In the genomic region with DNA sequence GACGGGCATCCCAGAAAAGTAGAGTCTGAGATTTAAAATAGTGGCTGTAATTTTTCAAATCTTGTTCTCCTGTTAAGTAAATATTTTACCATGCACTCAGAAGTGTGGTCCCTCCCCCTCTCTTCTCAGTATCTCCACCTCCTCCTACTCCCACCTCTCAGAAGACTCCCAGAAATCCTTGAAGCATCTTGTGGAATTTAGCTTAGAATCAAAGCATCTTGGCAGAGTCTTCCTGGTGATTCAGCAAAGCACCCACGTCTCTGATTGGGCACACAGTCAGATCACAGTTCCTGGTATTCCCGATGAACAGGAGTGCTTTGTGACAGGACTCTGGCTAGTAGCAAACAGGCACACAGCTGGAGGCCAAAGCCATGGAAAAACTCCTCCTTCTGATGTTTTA, we compare ENCODE assay signal across 24 mouse cellular contexts.
DNase-seq lines count a peak whose midpoint lies in the region; ATAC-seq lines count a peak whose summit lies in the region.
"Had no signal": no experiment of that assay in that cellular context is flagged by ENCODE, and none has a peak within 500 bp of the region (broad histone marks: within the 10 kb centered on the region; RNA-seq: fewer than 3 reads in every experiment).

No protein-coding gene starts in this region.

- 0 out of 2 replicates have a peak, but pooled peaks cover 2% of the 10 kb centered on the region for H3K4me1 ChIP-seq in lung, embryonic 16.5 days (replicated peaks; ENCODE audit: control insufficient read depth, insufficient read depth, low read length)
- H3K4me1 ChIP-seq: heart, embryonic 15.5 days had no signal

- no peak overlapping the region for H3K9ac ChIP-seq in lung, embryonic 16.5 days (ENCODE audit: low read length)
- H3K9ac ChIP-seq: embryonic facial prominence, embryonic 13.5 days; forebrain, embryonic 13.5 days; forebrain, postnatal 0 days; heart, embryonic 15.5 days; hindbrain, embryonic 13.5 days had no signal

- H3K27me3 ChIP-seq in lung, embryonic 16.5 days (ENCODE audit: control insufficient read depth, insufficient read depth, low read depth, low read length), result no peaks in the 10 kb centered on the region
- H3K27me3 ChIP-seq: embryonic facial prominence, embryonic 13.5 days; forebrain, embryonic 13.5 days; heart, embryonic 15.5 days; hindbrain, embryonic 13.5 days had no signal

- no peak for DNase-seq in frontal cortex, postnatal 10 days (ENCODE audit: low spot score in 2 of 2)
- peak; percentile 59 for DNase-seq in layer of hippocampus, adult 9-11 months
- DNase-seq in layer of hippocampus, postnatal 36 days, result no peak
- DNase-seq in lung, postnatal 36 days, result no peak
- DNase-seq in right cerebral cortex, postnatal 36 days (ENCODE audit: low spot score in 2 of 2), result peak; percentile 64 to 72
- no peak for DNase-seq in cerebellum, adult 9-10 months
- DNase-seq: adrenal gland, postnatal 10 days; B cell, adult 2 months; cerebellum, adult 11-12 months; cerebellum, adult 9-11 months; cerebellum, postnatal 36 days; forebrain, postnatal 0 days; gastrocnemius, postnatal 14 days; heart, adult 2 months; heart, postnatal 14 days had no signal

- ATAC-seq in frontal cortex, adult (ENCODE audit: low TSS enrichment), result peak; percentile 81
- ATAC-seq in lung, embryonic 16.5 days (ENCODE audit: low read depth), result 0 out of 2 replicates have a peak, but pooled peaks have one; percentile 26
- ATAC-seq: CD4-positive, CD25-positive, alpha-beta regulatory T cell, adult 4 months; forebrain, embryonic 13.5 days; forebrain, postnatal 0 days had no signal

- WGBS in lung, embryonic 16.5 days, result 41% methylated on average over 3 of the region's 3 CpGs

- no peaks in the 10 kb centered on the region for H3K36me3 ChIP-seq in lung, embryonic 16.5 days (ENCODE audit: control insufficient read depth, insufficient read depth, low read length)
- H3K36me3 ChIP-seq: embryonic facial prominence, embryonic 13.5 days; G1E; heart, embryonic 15.5 days; hindbrain, embryonic 13.5 days had no signal

- H3K9me3 ChIP-seq in lung, embryonic 16.5 days (ENCODE audit: control insufficient read depth, low read length), result no peaks in the 10 kb centered on the region
- H3K9me3 ChIP-seq: embryonic facial prominence, embryonic 13.5 days; forebrain, embryonic 13.5 days; G1E; heart, embryonic 15.5 days; hindbrain, embryonic 13.5 days had no signal

- no peak overlapping the region for H3K4me3 ChIP-seq in lung, embryonic 16.5 days (ENCODE audit: low read length)
- H3K4me3 ChIP-seq: embryonic facial prominence, embryonic 13.5 days; forebrain, embryonic 13.5 days; heart, adult 2 months; heart, embryonic 15.5 days; hindbrain, embryonic 13.5 days had no signal

- no peak overlapping the region for H3K4me2 ChIP-seq in lung, embryonic 16.5 days (ENCODE audit: low read depth, low read length)
- H3K4me2 ChIP-seq: embryonic facial prominence, embryonic 13.5 days; forebrain, embryonic 13.5 days; heart, embryonic 11.5 days; heart, embryonic 15.5 days; hindbrain, embryonic 13.5 days had no signal

- H3K27ac ChIP-seq in lung, embryonic 16.5 days (ENCODE audit: low read length), result no peak overlapping the region
- H3K27ac ChIP-seq: embryonic facial prominence, embryonic 13.5 days; forebrain, embryonic 13.5 days; heart, adult 2 months; heart, embryonic 15.5 days; hindbrain, embryonic 13.5 days had no signal

Comparison
In these comparisons a context has a peak if more than half of its experiments do, and no peak if none do; other contexts are left out.
1. DNase-seq: peak in layer of hippocampus, adult 9-11 months (single experiment) and right cerebral cortex, postnatal 36 days (2 of 2); none in frontal cortex, postnatal 10 days (0 of 2), layer of hippocampus, postnatal 36 days (0 of 2), lung, postnatal 36 days (single experiment) and cerebellum, adult 9-10 months (single experiment).